Mouse (Mus musculus): Measurements from ENCODE around the gene Fxn.

DNA sequence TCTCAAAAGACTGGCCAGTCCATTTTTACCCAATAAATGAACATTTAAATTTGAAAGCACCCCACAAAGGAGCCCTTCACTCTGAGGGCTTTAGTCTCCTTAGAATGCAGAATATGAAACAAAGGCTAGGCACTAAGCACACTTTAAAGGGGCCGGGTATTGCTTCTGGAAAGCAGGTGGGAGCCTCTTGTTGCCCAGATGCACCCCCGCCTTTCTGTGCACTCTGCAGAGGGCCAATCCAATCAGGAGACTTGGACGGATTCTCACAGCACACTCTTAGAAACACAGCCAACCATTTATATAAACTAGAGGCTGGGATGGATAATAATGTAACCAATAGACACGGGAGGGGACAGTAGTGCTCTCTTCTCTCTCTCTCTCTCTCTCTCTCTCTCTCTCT lies 11.9 kb downstream of the Fxn start:
- no peak for TF ChIP-seq CTCF (IDR thresholded peaks at IDR 0.05; ENCODE audit: insufficient read depth, low read depth, low read length)
- TF ChIP-seq POLR2A (IDR thresholded peaks at IDR 0.05; ENCODE audit: insufficient read depth, low read depth, low read length) = no peak

All from olfactory bulb, adult 2 months (tissue).